Mouse (Mus musculus) neural tube, embryonic 11.5 days (tissue): ENCODE measurements at regions not wholly inside any gene's neighbourhood (a gene's known extent, or its start where the extent isn't known, plus 50 kb on each side); places are given as distances from the start of the nearest gene placed in this dataset.

Experiments used
- ATAC-seq: fragments of 200-750 bp; cut with Nextera tagmentation; 2 replicates; pipeline ENCODE4 v1.8.0; 2017; ENCODE audit warnings: moderate number of reproducible peaks, mild to moderate bottlenecking, moderate TSS enrichment, moderate library complexity; ENCODE audit not compliant: insufficient read depth, low FRiP score, low TSS enrichment
- DNase-seq: peaks from one replicate; pipeline ENCODE4 v3.0.0-alpha.2; 2015; ENCODE audit warnings: low spot score
- H3K27ac ChIP-seq: fragments of 300-500 bp; sonication (generic); 2 replicates; pipeline ENCODE4 v1.5.1; 2014; ENCODE audit warnings: low read depth, mild to moderate bottlenecking, low read length
- H3K27me3 ChIP-seq: fragments of 300-500 bp; sonication (generic); 2 replicates; pipeline ENCODE4 v1.6.1; 2014; ENCODE audit warnings: mild to moderate bottlenecking, low read length, mixed read lengths; ENCODE audit not compliant: control insufficient read depth, insufficient read depth
- H3K36me3 ChIP-seq: fragments of 300-500 bp; sonication (generic); 2 replicates; pipeline ENCODE4 v1.6.1; 2014; ENCODE audit warnings: mild to moderate bottlenecking, low read length, moderate library complexity, mixed read lengths; ENCODE audit not compliant: control insufficient read depth, insufficient read depth
- H3K4me1 ChIP-seq: fragments of 300-500 bp; sonication (generic); 2 replicates; pipeline ENCODE4 v1.6.1; 2014; ENCODE audit warnings: low read length, mixed read lengths; ENCODE audit not compliant: control insufficient read depth, insufficient read depth
- H3K4me2 ChIP-seq: fragments of 300-500 bp; sonication (generic); 2 replicates; pipeline ENCODE4 v1.6.1; 2014; ENCODE audit warnings: low read depth, mild to moderate bottlenecking, moderate library complexity
- H3K4me3 ChIP-seq: fragments of 300-500 bp; sonication (generic); 2 replicates; pipeline ENCODE4 v1.5.1; 2014; ENCODE audit warnings: low read depth, low read length
- H3K9ac ChIP-seq: fragments of 300-500 bp; sonication (generic); 2 replicates; pipeline ENCODE4 v1.6.1; 2014; ENCODE audit warnings: mild to moderate bottlenecking, low read length
- H3K9me3 ChIP-seq: fragments of 300-500 bp; sonication (generic); 2 replicates; pipeline ENCODE4 v1.6.1; 2016; ENCODE audit warnings: low read length; ENCODE audit not compliant: control insufficient read depth
- WGBS: fragments of 180-500 bp; shearing (Covaris S2); extraction: QIAGEN DNeasy Blood & Tissue Kit; methylation state at CpG from one replicate; pipeline ENCODE4 v1.1.7; 2014; 5-methylcytosine and 5-hydroxymethylcytosine counted together

- ATAC-seq = no peak
- DNase-seq = no peak
- Histone ChIP-seq H3K27ac (no peak overlapping the region), H3K4me2 (no peak overlapping the region), H3K4me1 (peaks cover 12% of the 10 kb centered on the region; the same call in 1 of the 2 replicates), H3K4me3 (no peak overlapping the region), H3K9ac (no peak overlapping the region), H3K36me3 (no peaks in the 10 kb centered on the region), H3K9me3 (no peaks in the 10 kb centered on the region), H3K27me3 (no peaks in the 10 kb centered on the region)
- 92% methylated on average over 5 of the region's 5 CpGs for WGBS
Observed at GRCm38 (mm10) chr2:28389703-28390102, 56.9 kb upstream of the Ppp1r26 start.

GRCm38 (mm10) chr2:28395391-28395790 is 51.2 kb upstream of the Ppp1r26 start:
- no peak for DNase-seq

More at GRCm38 (mm10) chr2:28395391-28395790, 51.2 kb upstream of the Ppp1r26 start:
- Histone ChIP-seq H3K9ac (no peak overlapping the region), H3K4me1 (no peaks in the 10 kb centered on the region), H3K27me3 (no peaks in the 10 kb centered on the region), H3K27ac (no peak overlapping the region), H3K4me2 (no peak overlapping the region), H3K9me3 (no peaks in the 10 kb centered on the region), H3K4me3 (no peak overlapping the region), H3K36me3 (no peaks in the 10 kb centered on the region)
- ATAC-seq = no peak
- WGBS = 90% methylated on average over 6 of the region's 6 CpGs
